Mouse (Mus musculus) forebrain, postnatal 0 days (tissue): Measurements from ENCODE around the gene Ifi203. TPM values are rescaled to one million over a fixed set of nuclear protein-coding genes. Genes with fewer than 3 reads are reported as not detected.
A peak's percentile ranks its signal among the peaks of the same experiment; 100 is the strongest.
"Not testable (repeated sequence)": the region's sequence is repeated elsewhere in the genome, so short reads cannot be mapped to it uniquely, and the experiment has no call there.

Source experiments
- ATAC-seq: fragments of 200-750 bp; cut with Nextera tagmentation; 2 replicates; pipeline ENCODE4 v1.8.0; 2017; ENCODE audit warnings: mild to moderate bottlenecking, moderate library complexity
- DNase-seq: peaks from one replicate; pipeline ENCODE4 v3.0.0-alpha.2; 2015
- H3K27ac ChIP-seq: fragments of 300-500 bp; sonication (generic); 2 replicates; pipeline ENCODE4 v1.5.1; 2014; ENCODE audit warnings: low read depth, mild to moderate bottlenecking, antibody characterized with exemption, low read length, moderate library complexity, mixed read lengths
- H3K27me3 ChIP-seq: fragments of 300-500 bp; sonication (generic); 2 replicates; pipeline ENCODE4 v1.6.1; 2014; ENCODE audit warnings: mild to moderate bottlenecking, low read length, mixed read lengths; ENCODE audit not compliant: insufficient read depth
- H3K36me3 ChIP-seq: fragments of 300-500 bp; sonication (generic); 2 replicates; pipeline ENCODE4 v1.6.1; 2014; ENCODE audit warnings: mild to moderate bottlenecking, moderate library complexity; ENCODE audit not compliant: insufficient read depth
- H3K4me1 ChIP-seq: fragments of 300-500 bp; sonication (generic); 2 replicates; pipeline ENCODE4 v1.6.1; 2014; ENCODE audit warnings: antibody characterized with exemption; ENCODE audit not compliant: insufficient read depth
- H3K4me2 ChIP-seq: fragments of 300-500 bp; sonication (generic); 2 replicates; pipeline ENCODE4 v1.6.1; 2014; ENCODE audit warnings: low read depth, mild to moderate bottlenecking, moderate library complexity
- H3K4me3 ChIP-seq: fragments of 300-500 bp; sonication (generic); 2 replicates; pipeline ENCODE4 v1.5.1; 2014; ENCODE audit warnings: low read depth, low read length, mixed read lengths
- H3K9ac ChIP-seq: fragments of 300-500 bp; sonication (generic); 2 replicates; pipeline ENCODE4 v1.6.1; 2014; ENCODE audit warnings: mild to moderate bottlenecking
- H3K9me3 ChIP-seq: fragments of 300-500 bp; sonication (generic); 2 replicates; pipeline ENCODE4 v1.6.1; 2016; ENCODE audit warnings: low read length
- CTCF ChIP-seq: sonication (generic); IDR thresholded peaks from 2 replicates; pipeline ENCODE4 v1.5.1; 2016; ENCODE audit warnings: antibody characterized with exemption, control low read depth, low read depth
- WGBS: fragments of 180-500 bp; shearing (Covaris S2); extraction: QIAGEN DNeasy Blood & Tissue Kit; methylation state at CpG from one replicate; pipeline ENCODE4 v1.1.7; 2014; 5-methylcytosine and 5-hydroxymethylcytosine counted together
- polyA plus RNA-seq: library from polyadenylated mRNA; unstranded; fragments of >200 nt; fragmentation: Nextera tagmentation; extraction: Ambion mirVana; gene quantifications from 2 replicates; pipeline ENCODE4 v1.2.1, GENCODE M21; 2015
- total RNA-seq: library from RNA; depleted of rRNA; stranded (reverse); fragments of >200 nt; gene quantifications from 2 replicates; pipeline ENCODE4 v1.2.3, GENCODE M21; 2014

The Ifi203 gene
- total and polyA plus RNA-seq, 2 experiments from 2014 or later, result 2.9 to 3.4 TPM

DNA sequence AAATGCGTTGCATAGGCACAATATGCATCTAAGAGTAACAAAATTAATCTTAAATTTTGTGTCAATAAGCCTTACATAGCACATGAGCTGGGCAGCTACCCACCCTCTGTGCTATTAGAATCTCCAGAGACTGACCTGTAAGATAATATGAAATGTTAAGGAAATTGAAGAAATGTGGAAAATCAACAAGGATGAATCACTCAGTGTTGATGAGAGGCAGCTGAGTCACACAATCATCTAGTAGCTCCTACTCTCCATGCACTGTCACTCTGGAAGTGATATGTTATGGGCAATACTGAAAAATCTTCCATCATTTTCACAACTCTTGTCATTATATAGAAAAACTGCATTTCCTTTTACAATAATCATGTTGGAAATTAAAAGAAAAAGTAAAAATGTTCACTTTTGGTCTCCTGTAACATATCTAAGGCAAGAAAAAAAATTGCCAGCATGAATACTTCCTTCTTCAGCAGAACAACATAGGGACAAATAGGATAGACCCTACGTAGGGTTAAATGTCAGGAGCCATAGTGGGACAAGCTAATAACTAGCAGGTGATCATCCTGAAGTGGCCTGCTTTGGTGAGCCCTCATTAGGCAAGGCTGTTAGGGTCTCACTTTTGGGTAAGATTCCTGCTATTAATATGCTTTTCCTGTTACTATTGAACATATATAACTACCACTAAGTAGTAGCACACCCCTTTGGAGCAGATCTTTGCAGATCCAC is 12.8 kb upstream of the Ifi203 start:
- no peak for ATAC-seq
- DNase-seq, result no peak
- Histone ChIP-seq H3K9me3 (no peaks in the 10 kb centered on the region), H3K27ac (no peak overlapping the region), H3K9ac (no peak overlapping the region), H3K4me2 (no peak overlapping the region), H3K27me3 (no peaks in the 10 kb centered on the region), H3K36me3 (no peaks in the 10 kb centered on the region), H3K4me1 (no peaks in the 10 kb centered on the region), H3K4me3 (no peak overlapping the region)
- TF ChIP-seq CTCF, result no peak
- 92% methylated on average over 2 of the region's 2 CpGs for WGBS

DNA sequence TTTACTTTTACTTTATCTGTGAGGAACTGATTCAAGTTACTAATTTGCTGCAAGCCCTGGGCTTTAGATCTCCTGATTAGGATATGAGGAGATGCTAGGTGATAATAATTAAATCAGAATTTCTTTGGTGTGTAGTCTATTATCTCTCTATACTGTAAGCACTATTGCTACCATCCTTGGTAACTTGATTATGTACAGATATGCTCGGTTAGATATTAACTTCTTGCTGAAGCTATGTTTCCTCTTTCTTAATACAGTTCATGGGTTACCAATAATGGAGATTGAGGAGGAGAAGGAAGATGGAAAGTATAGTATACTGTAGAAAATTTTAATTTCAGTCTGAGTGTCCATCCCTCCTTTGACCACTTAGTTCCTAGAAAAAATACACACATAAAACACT is 11.1 kb upstream of the Ifi203 start:
- no peak for DNase-seq
- WGBS, result 93% methylated on average over 1 of the region's 1 CpGs

DNA sequence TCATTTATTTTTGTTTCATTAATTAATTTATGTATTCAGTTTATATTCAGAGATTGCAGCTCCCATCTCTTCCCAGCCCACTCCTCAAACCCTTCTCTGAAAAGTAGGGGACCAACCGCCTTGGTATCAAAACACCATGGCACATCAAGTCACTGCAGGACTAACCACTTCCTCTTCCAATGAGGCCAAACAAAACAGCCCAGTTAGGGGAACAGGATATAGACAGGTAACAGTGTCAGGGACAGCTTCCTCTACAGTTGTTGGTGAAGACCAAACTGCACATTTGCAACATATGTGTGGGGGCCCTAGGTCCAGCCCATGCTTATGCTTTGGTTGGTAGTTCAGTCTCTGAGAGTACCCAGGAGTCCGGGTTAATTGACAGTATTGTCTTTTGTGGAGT is 6.6 kb upstream of the Ifi203 start:
- 93% methylated on average over 2 of the region's 2 CpGs for WGBS
- H3K4me2 ChIP-seq, H3K36me3 ChIP-seq, H3K9ac ChIP-seq, H3K9me3 ChIP-seq, H3K27me3 ChIP-seq, ATAC-seq, DNase-seq, H3K27ac ChIP-seq, H3K4me1 ChIP-seq, H3K4me3 ChIP-seq: not testable (repeated sequence)

More for the DNA sequence above, 11.1 kb upstream of the Ifi203 start:
- H3K9me3 ChIP-seq, result no peaks in the 10 kb centered on the region
- H3K9ac ChIP-seq, result no peak overlapping the region
- H3K4me1 ChIP-seq, result no peaks in the 10 kb centered on the region
- no peaks in the 10 kb centered on the region for H3K36me3 ChIP-seq
- H3K4me2 ChIP-seq, result no peak overlapping the region
- H3K4me3 ChIP-seq, result no peak overlapping the region
- H3K27ac ChIP-seq, result no peak overlapping the region
- no peak for TF ChIP-seq CTCF
- H3K27me3 ChIP-seq, result no peaks in the 10 kb centered on the region
- no peak for ATAC-seq

DNA sequence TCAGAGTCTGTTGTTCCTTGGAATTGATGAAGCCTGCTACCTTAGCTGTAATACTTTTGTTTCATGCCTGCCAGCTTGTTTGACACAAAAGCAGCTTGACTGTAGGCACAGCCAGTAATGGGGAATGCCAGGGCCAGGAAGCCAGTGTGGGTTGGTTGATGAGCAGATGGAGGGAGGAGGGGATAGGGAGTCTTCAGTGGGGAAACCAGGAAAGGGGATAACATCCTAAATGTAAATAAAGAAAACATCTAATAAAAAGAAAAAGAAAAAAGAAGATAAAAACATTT is 251 bp upstream of the Ifi203 start:
- not testable (repeated sequence) for ATAC-seq, H3K27ac ChIP-seq
- peak; percentile 5 for DNase-seq

DNA sequence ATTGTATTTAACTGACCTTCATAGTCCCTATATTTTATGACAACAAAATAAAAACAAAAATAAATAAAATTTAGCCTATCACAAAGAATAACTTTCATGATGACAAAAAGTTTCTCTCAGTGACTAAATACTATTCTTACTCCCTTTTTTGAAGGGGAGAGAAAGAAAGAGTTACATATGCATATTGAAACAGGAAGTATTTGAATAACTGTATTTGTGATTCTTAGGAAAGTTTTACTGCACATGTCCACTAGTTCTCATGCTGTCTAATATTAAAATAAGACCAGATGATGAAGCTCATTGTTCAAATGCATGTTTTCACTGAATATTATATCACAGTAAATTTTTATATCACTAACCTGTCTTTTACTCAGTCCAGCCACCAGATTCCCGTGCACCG is 950 bp downstream of the Ifi203 start:
- not testable (repeated sequence) for DNase-seq, H3K36me3 ChIP-seq, H3K27me3 ChIP-seq, H3K4me2 ChIP-seq, H3K4me1 ChIP-seq, ATAC-seq, H3K9me3 ChIP-seq, H3K4me3 ChIP-seq, H3K27ac ChIP-seq, H3K9ac ChIP-seq
- 97% methylated on average over 2 of the region's 2 CpGs for WGBS

More for the DNA sequence above, 251 bp upstream of the Ifi203 start:
- H3K9me3 ChIP-seq, H3K4me3 ChIP-seq, H3K9ac ChIP-seq, H3K36me3 ChIP-seq, H3K27me3 ChIP-seq, H3K4me1 ChIP-seq, H3K4me2 ChIP-seq: not testable (repeated sequence)

DNA sequence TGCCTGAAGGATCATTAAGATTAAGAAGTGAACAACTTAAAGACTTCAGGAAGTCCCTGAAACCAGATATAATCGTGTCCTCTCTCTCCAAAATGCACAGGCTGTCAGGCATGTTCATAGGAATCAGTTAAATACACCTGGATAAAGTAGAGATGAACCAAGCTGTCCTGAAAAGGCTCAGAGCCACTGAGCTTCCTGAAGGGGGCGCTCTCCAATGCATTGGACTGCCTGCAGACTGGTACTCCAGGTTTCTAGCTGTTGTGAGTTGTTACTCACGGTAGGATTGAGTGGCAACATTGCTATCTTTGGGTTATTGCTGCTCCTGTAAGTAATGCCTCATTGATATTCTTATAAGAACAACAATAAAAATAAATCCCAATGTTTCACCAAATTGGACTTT is 23.2 kb downstream of the Ifi203 start:
- not testable (repeated sequence) for H3K4me1 ChIP-seq, H3K36me3 ChIP-seq, H3K27me3 ChIP-seq, H3K27ac ChIP-seq, H3K9ac ChIP-seq, ATAC-seq, H3K4me2 ChIP-seq, H3K4me3 ChIP-seq, H3K9me3 ChIP-seq, DNase-seq
- 81% methylated on average over 2 of the region's 3 CpGs for WGBS

DNA sequence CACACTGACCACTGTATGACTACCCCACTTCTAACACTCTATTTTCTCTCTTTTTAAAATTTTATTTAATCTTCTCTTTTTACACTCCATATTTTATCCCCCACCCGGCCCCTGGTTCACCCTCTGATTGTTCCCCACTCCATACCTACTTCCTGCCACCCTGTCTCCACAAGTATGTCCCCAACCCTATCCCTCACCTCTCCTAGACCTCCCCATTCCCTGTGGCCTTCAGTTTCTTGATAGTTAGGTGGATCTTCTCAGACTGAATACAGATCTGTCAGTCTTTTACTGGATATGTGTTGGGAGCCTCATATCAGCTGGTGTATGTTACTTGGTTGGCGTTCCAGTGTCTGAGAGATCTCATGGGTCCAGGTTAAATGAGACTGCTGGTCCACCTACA is 27.9 kb downstream of the Ifi203 start:
- no peak overlapping the region for H3K4me2 ChIP-seq
- 79% methylated on average over 2 of the region's 2 CpGs for WGBS
- no peak for TF ChIP-seq CTCF

DNA sequence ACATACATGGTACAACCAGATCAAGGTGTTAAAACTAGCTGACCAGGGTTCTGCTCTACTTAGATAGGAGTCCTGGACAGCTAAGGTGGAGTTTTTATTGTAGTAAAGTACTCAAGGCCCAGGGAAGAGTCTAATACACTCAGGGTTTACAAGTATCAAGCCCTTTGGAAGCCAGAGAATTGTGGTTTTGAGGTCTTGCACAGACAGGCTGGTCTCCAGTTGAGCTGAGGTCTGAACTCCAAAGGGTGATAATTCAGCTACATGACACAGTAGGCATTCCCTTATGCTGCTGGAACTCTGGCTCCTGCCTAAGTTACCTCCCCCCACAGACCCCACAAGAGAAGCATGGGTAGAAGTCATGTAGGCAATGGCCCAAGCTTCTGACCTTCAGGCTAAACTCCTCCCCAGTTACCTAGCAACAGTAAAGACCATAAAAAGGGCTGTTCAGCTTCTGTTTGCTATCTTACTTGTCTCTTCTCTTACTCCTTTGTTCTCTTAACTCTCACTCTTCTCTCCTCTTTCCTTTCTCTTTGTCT is 29.1 kb downstream of the Ifi203 start:
- H3K4me3 ChIP-seq, DNase-seq, H3K27me3 ChIP-seq, H3K27ac ChIP-seq, H3K9ac ChIP-seq, H3K4me1 ChIP-seq, H3K36me3 ChIP-seq, H3K9me3 ChIP-seq, ATAC-seq, H3K4me2 ChIP-seq: not testable (repeated sequence)

More for the DNA sequence above, 27.9 kb downstream of the Ifi203 start:
- H3K27me3 ChIP-seq, result no peaks in the 10 kb centered on the region
- no peak overlapping the region for H3K4me3 ChIP-seq
- ATAC-seq (no peak), DNase-seq (no peak)
- H3K4me1 ChIP-seq, result no peaks in the 10 kb centered on the region
- H3K9ac ChIP-seq, result no peak overlapping the region
- no peaks in the 10 kb centered on the region for H3K36me3 ChIP-seq
- no peaks in the 10 kb centered on the region for H3K9me3 ChIP-seq
- no peak overlapping the region for H3K27ac ChIP-seq

DNA sequence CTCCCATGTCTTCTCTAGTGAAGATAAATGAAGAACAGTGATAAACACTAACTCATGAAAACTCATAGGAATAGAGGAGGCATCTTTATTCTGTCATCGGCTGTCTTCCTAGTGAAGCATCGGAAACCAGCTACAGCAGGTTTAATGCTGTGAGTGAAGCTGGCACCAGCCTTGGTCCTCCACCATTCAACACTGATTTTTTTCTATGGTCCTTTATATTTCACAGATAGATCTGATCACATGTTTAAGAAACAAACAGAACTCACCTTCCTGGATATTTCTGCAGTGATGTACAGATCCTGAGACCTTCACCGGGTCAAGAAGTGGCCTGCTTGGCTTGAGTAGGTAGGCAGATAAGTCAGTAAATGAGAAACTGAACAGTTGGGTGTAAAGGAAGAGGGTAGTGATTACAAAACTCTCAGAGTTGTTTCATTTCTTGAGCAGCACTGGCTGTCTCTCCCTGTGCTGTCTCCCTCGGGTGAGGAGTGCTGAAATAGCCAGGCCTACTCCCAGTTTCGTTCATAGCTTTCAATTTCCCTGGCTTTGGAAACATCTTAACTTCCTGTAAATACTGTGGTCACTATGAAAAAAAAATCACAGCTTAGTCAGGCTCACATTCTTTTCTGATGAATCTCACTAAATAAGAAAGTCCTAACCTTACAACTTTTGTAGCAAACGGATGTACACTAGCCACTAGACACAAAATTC is 29.8 kb downstream of the Ifi203 start, which contains the start of gene Ifi211:
Gene Ifi211 (minus strand): TSS at position 499 of the 708 bp plus-strand sequence.
- not testable (repeated sequence) for DNase-seq, H3K4me1 ChIP-seq, H3K9ac ChIP-seq, H3K27ac ChIP-seq, ATAC-seq, H3K36me3 ChIP-seq, H3K27me3 ChIP-seq, H3K4me2 ChIP-seq, H3K4me3 ChIP-seq, H3K9me3 ChIP-seq
- WGBS, result 90% methylated on average over 6 of the region's 6 CpGs
